Mouse (Mus musculus) kidney, postnatal 25 days (tissue): ENCODE results near the gene Ppp1cb.

Experiments used
- DNase-seq, 2 experiments: peaks; one replicate each; pipeline ENCODE4 v3.0.0; 2021; ENCODE audit warnings: mixed read lengths in 2 of 2

The Ppp1cb gene

GRCm38 (mm10) chr5:32445287-32445921 is 13.2 kb upstream of the Ppp1cb start:
- DNase-seq, result no peak

DNA sequence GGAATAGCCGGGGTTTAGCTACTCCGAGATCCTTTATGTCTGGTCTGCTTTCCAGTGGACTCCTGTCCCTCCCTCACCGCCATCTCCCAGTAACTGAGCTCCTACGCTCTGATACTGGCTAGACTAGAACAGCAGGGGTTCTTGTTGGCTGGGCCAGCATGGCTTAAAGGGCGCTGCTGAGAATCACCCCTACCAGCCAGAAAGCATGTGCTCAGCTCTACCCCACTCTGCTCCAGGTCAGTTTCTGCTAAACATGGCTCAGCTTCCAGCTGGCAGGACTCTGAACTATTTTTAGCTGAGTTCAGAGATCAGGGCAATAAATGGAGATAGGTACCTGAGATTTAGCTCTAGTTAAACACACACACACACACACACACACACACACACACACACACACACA is 12.2 kb upstream of the Ppp1cb start:
- peak; percentile 38 to 79 for DNase-seq

- DNase-seq, result no peak
These were observed 11.8 kb upstream of the Ppp1cb start for GRCm38 (mm10) chr5:32446810-32447209.

DNA sequence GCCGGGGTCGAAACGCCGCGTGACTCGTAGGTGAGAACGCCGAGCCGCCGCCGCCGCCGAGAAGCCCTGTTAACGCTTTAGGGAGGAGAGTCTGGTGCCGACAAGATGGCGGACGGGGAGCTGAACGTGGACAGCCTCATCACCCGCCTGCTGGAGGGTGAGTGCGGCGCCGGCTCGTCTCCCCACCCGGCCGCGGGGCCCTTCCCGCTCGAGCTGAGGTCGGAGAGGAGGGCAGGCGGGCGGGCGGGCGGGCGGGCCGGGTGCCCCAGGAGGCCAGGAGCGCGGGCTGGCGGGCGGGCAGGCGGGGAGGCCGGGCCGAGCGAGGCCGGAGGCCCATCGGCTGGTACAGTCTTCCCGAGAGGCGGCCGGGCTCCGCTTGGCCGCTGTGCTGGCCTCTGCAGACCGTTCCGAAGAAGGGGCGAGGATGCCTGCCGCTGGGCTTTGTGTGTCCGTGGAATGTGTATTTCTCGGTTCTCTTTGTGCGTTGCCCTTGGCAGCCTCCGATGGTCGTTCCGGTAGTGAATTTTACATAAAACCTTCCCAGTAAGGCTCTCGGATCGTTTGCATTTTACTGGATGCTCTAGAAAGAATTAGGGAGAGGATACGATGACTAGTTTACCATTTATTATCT is 723 bp downstream of the Ppp1cb start:
- no peak for DNase-seq

- peak in 1 of 2 experiments; percentile 68 for DNase-seq
These were observed 1.5 kb downstream of the Ppp1cb start for GRCm38 (mm10) chr5:32459882-32460751.

DNA sequence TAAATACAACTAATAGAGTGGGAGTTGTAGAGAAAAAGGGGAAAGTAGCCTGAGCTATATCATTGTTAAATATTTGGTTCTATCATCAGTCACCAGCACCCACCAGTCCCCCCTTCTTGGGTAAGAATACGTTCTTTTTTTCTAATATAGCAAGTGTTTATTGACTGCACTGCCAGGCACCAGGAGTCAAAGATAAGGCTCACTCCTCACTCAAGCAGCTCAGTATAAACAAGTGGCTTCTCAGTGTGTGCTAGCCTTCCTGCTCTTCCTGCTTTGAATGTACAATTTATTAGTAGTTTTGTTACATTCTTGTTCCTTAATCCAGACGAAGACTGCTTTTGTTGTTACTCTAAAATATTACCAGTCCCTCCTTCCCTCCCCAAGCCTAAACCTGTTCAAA is 2.3 kb downstream of the Ppp1cb start:
- no peak for DNase-seq

- peak; percentile 42 to 43 for DNase-seq
These were observed 13.8 kb downstream of the Ppp1cb start for GRCm38 (mm10) chr5:32472332-32473028.

- no peak for DNase-seq
These were observed 14.3 kb downstream of the Ppp1cb start for GRCm38 (mm10) chr5:32473029-32473352.

DNA sequence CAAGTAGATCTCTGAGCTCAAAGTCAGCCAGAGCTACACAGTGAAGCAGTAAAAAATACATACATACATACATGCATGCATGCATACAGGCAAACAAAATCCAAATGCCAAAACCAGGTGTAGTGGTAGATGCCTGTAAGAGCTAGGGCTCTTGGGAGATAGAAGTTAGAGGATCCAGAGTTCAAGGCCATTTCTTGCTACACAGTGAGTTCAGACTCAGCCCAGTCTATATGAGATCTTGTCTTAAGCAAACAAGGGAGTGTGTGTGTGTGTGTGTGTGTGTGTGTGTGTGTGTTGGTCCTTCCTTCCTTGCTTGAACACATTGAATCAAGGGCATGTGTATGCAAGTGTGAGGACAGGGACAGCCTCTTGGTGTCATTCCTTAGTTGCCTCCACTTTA is 17.9 kb downstream of the Ppp1cb start:
- no peak for DNase-seq

DNA sequence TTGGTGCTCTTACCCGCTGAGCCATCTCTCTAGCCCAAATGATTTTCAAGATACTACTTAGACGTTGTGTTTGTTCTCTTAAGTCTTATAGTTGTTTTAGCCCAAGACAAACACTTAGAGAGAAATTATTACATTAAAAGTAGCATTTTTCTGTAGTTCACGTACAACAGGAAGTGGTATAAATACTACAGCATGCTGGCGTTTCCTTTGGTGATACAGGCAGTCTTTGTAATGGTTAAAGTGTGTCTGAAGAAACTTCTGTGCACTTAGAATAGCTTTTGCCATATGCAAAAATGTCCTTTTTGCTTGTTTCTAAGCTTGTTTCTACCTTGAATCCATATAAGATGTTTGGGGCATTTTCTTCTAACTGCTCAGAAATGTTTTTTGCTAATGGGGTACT is 20.3 kb downstream of the Ppp1cb start:
- no peak for DNase-seq

GRCm38 (mm10) chr5:32485430-32485829 is 26.8 kb downstream of the Ppp1cb start:
- DNase-seq, result no peak

DNA sequence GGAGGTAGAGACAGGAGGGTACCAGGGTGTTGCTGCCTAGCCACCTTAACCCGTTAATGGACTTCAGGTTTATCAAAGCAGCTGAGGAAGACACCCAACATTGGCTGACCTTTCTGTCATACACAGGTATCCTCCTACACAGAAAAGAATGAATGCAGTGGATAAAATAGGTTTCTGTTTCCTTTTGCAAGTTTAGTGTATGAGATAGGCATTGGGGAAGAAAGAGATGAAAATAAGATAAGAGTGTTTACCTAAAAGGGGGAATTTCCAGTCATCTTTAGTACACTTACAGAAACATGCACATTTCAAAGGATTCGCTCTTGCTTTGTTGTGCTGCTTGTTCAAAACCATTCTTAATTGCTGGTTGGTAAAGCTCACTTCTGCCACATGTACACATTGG is 29.4 kb downstream of the Ppp1cb start:
- no peak for DNase-seq

GRCm38 (mm10) chr5:32494084-32494700 is 35.5 kb downstream of the Ppp1cb start:
- DNase-seq, result no peak

- no peak for DNase-seq
These were observed 50.1 kb downstream of the Ppp1cb start for GRCm38 (mm10) chr5:32508766-32509165.

GRCm38 (mm10) chr5:32520381-32520780 is 61.7 kb downstream of the Ppp1cb start:
- DNase-seq, result peak; percentile 32 to 68

DNA sequence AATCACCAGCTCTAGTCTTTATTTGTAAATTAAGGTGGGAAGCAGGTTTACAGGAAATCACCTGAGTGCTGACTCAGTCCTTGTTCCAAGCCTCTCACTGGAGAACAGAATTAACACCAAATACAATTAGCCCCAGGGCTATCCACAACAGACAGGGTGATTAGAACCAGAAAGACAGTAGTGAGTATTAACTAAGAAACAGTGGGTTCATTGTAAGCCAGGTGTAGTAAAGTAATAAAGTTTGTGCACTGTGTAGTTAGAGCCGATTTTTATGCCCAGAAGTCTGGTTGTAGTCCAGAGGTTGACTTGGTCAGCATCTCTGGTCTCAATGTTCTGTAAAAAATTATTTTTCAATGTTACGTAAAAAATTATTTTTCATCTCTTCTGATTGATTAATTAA is 90.8 kb downstream of the Ppp1cb start:
- DNase-seq, result no peak

- DNase-seq, result no peak
These were observed 106.1 kb downstream of the Ppp1cb start for GRCm38 (mm10) chr5:32564697-32565096.
